Mouse (Mus musculus) stomach, embryonic 16.5 days (tissue): Measurements from ENCODE around the gene Olfr1044. TPM values are rescaled to one million over a fixed set of nuclear protein-coding genes. Genes with fewer than 3 reads are reported as not detected.

ENCODE experiments used
- ATAC-seq: fragments of 200-750 bp; cut with Nextera tagmentation; 2 replicates; pipeline ENCODE4 v1.8.0; 2017; ENCODE audit warnings: moderate number of reproducible peaks, moderate TSS enrichment; ENCODE audit not compliant: insufficient read depth, low FRiP score
- H3K27ac ChIP-seq: fragments of 300-500 bp; sonication (generic); 2 replicates; pipeline ENCODE4 v1.5.1; 2014; ENCODE audit warnings: low read length
- H3K27me3 ChIP-seq: fragments of 300-500 bp; sonication (generic); 2 replicates; pipeline ENCODE4 v1.6.1; 2014; ENCODE audit warnings: low read length, control low read depth, mixed read lengths; ENCODE audit not compliant: control insufficient read depth, insufficient read depth
- H3K36me3 ChIP-seq: fragments of 300-500 bp; sonication (generic); 2 replicates; pipeline ENCODE4 v1.6.1; 2014; ENCODE audit warnings: low read length; ENCODE audit not compliant: control insufficient read depth, insufficient read depth
- H3K4me1 ChIP-seq: fragments of 300-500 bp; sonication (generic); 2 replicates; pipeline ENCODE4 v1.6.1; 2014; ENCODE audit warnings: low read length, control low read depth, mixed read lengths; ENCODE audit not compliant: control insufficient read depth, insufficient read depth
- H3K4me2 ChIP-seq: fragments of 300-500 bp; sonication (generic); 2 replicates; pipeline ENCODE4 v1.6.1; 2014; ENCODE audit warnings: low read depth, low read length, mixed read lengths
- H3K4me3 ChIP-seq: fragments of 300-500 bp; sonication (generic); replicated peaks from 2 replicates; pipeline ENCODE4 v1.5.1; 2014; ENCODE audit warnings: mild to moderate bottlenecking, low read length
- H3K9ac ChIP-seq: fragments of 300-500 bp; sonication (generic); 2 replicates; pipeline ENCODE4 v1.6.1; 2014; ENCODE audit warnings: low read length
- H3K9me3 ChIP-seq: fragments of 300-500 bp; sonication (generic); replicated peaks from 2 replicates; pipeline ENCODE4 v1.6.1; 2016; ENCODE audit warnings: low read length, control low read depth; ENCODE audit not compliant: control insufficient read depth
- WGBS: fragments of 180-500 bp; shearing (Covaris S2); extraction: QIAGEN DNeasy Blood & Tissue Kit; methylation state at CpG from one replicate; pipeline ENCODE4 v1.1.7; 2014; 5-methylcytosine and 5-hydroxymethylcytosine counted together
- polyA plus RNA-seq: library from polyadenylated mRNA; unstranded; fragments of >200 nt; fragmentation: Nextera tagmentation; extraction: Ambion mirVana; gene quantifications from 2 replicates; pipeline ENCODE4 v1.2.1, GENCODE M21; 2015

The Olfr1044 gene
- polyA plus RNA-seq, 1 experiment from 2014 or later, result not detected

- 84% methylated on average over 1 of the region's 1 CpGs for WGBS
- Histone ChIP-seq H3K4me3 (no peak within 1 kb of the TSS), H3K4me2 (no peak within 1 kb of the TSS), H3K36me3 (no peaks in the 10 kb centered on the region), H3K9me3 (no peaks in the 10 kb centered on the region), H3K4me1 (no peaks in the 10 kb centered on the region), H3K27me3 (no peaks in the 10 kb centered on the region), H3K9ac (no peak within 1 kb of the TSS), H3K27ac (no peak within 1 kb of the TSS)
- ATAC-seq, result no peak
Observed at GRCm38 (mm10) chr2:86146632-86147031, 31.0 kb downstream of the Olfr1044 start, which contains the start of gene Olfr1040. Gene Olfr1040 (minus strand): TSS chr2:86146732.

DNA sequence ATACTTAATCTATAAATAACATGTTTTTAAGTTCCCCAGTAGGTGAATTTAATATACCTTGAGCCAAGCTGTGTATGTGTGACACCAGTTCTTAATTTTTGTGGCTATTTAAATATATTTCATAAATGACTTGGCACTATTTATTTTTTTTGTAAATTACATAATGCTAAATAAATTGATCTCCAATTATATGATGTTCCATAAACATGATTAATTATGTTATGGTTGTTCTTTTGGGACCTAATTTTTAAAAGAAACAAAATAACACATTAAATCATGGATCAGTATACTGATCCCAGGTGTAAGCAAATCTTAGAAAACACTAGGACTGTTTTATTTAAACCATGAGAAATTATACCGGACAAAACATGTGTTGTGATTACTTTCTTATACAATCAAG, 41.8 kb downstream of the Olfr1044 start, which contains the start of gene Olfr1039:
TSS of gene Olfr1039 (minus strand) at position 101 of the 400 bp plus-strand sequence.
- Histone ChIP-seq H3K9me3 (no peaks in the 10 kb centered on the region), H3K27ac (no peak within 1 kb of the TSS), H3K36me3 (no peaks in the 10 kb centered on the region), H3K4me1 (no peaks in the 10 kb centered on the region), H3K4me2 (no peak within 1 kb of the TSS), H3K9ac (no peak within 1 kb of the TSS), H3K4me3 (no peak within 1 kb of the TSS), H3K27me3 (no peaks in the 10 kb centered on the region)
- 88% methylated on average over 1 of the region's 1 CpGs for WGBS
- ATAC-seq, result no peak

Other genes with a start within 250 kb of the Olfr1044 start
- not detected in 2 replicates for gene Olfr1028, start 227.4 kb downstream of the Olfr1044 start, polyA plus RNA-seq
- gene Olfr1029, start 203.9 kb downstream of the Olfr1044 start, polyA plus RNA-seq, result not detected in 2 replicates
- not detected in 2 replicates for gene Olfr1030, start 198.5 kb downstream of the Olfr1044 start, polyA plus RNA-seq
- not detected in 2 replicates for gene Olfr1031, start 187.5 kb downstream of the Olfr1044 start, polyA plus RNA-seq
- not detected in 2 replicates for gene Olfr1032, start 172.3 kb downstream of the Olfr1044 start, polyA plus RNA-seq
- gene Olfr1033, start 157.2 kb downstream of the Olfr1044 start, polyA plus RNA-seq, result 4.9 and 5.4 TPM in 2 replicates
- gene Olfr1034, start 132.0 kb downstream of the Olfr1044 start, polyA plus RNA-seq, result 0.06 and 0.09 TPM in 2 replicates
- gene Olfr1036, start 103.8 kb downstream of the Olfr1044 start, polyA plus RNA-seq, result not detected in 2 replicates
- not detected in 2 replicates for gene Olfr1037, start 90.4 kb downstream of the Olfr1044 start, polyA plus RNA-seq
- gene Olfr1039, start 41.9 kb downstream of the Olfr1044 start, polyA plus RNA-seq, result not detected in 2 replicates
- gene Olfr1040, start 31.1 kb downstream of the Olfr1044 start, polyA plus RNA-seq, result not detected in 2 replicates
- gene Olfr1042, start 16.0 kb downstream of the Olfr1044 start, polyA plus RNA-seq, result not detected in 2 replicates
- not detected in 2 replicates for gene Olfr1043, start 10.3 kb downstream of the Olfr1044 start, polyA plus RNA-seq
- gene Olfr52, start 7.9 kb upstream of the Olfr1044 start, polyA plus RNA-seq, result not detected in 2 replicates
- not detected in 2 replicates for gene Olfr1045, start 25.2 kb upstream of the Olfr1044 start, polyA plus RNA-seq
- not detected in 2 replicates for gene Olfr1046, start 41.5 kb upstream of the Olfr1044 start, polyA plus RNA-seq
- gene Olfr1047, start 53.6 kb upstream of the Olfr1044 start, polyA plus RNA-seq, result not detected in 2 replicates
- gene Olfr1048, start 62.5 kb upstream of the Olfr1044 start, polyA plus RNA-seq, result not detected in 2 replicates
- gene Olfr1049, start 80.5 kb upstream of the Olfr1044 start, polyA plus RNA-seq, result not detected in 2 replicates
- gene Olfr1051, start 101.3 kb upstream of the Olfr1044 start, polyA plus RNA-seq, result not detected in 2 replicates
- not detected in 2 replicates for gene Olfr1052, start 114.6 kb upstream of the Olfr1044 start, polyA plus RNA-seq
- not detected in 2 replicates for gene Olfr1053, start 137.5 kb upstream of the Olfr1044 start, polyA plus RNA-seq
- not detected in 2 replicates for gene Olfr1054, start 157.6 kb upstream of the Olfr1044 start, polyA plus RNA-seq
- not detected in 2 replicates for gene Olfr1055, start 172.5 kb upstream of the Olfr1044 start, polyA plus RNA-seq
- gene Olfr1056, start 184.6 kb upstream of the Olfr1044 start, polyA plus RNA-seq, result not detected in 2 replicates
- gene Olfr1057, start 200.6 kb upstream of the Olfr1044 start, polyA plus RNA-seq, result not detected in 2 replicates
- not detected in 2 replicates for gene Olfr1058, start 210.7 kb upstream of the Olfr1044 start, polyA plus RNA-seq
- gene Olfr1061, start 236.2 kb upstream of the Olfr1044 start, polyA plus RNA-seq, result not detected in 2 replicates
- gene Olfr1062, start 248.9 kb upstream of the Olfr1044 start, polyA plus RNA-seq, result not detected in 2 replicates